Mouse (Mus musculus): ENCODE measurements around the gene Chd3. TPM values are rescaled to one million over a fixed set of nuclear protein-coding genes. Genes with fewer than 3 reads are reported as not detected.
A peak's percentile ranks its signal among the peaks of the same experiment; 100 is the strongest.

Gene Chd3
- polyA plus RNA-seq, 1 experiment from 2014 or later: 60.1 TPM

GRCm38 (mm10) chr11:69401987-69402386, 32.8 kb upstream of the Chd3 start:
- Histone ChIP-seq H3K36me3 (ENCODE audit: control insufficient read depth, insufficient read depth, low read length) (peaks cover 54% of the 10 kb centered on the region), H3K4me1 (ENCODE audit: control insufficient read depth, insufficient read depth, low read length) (peaks cover 15% of the 10 kb centered on the region), H3K4me2 (ENCODE audit: low read depth) (no peak overlapping the region), H3K27me3 (ENCODE audit: control insufficient read depth, insufficient read depth, low read length) (0 out of 2 replicates have a peak, but pooled peaks cover 4% of the 10 kb centered on the region), H3K4me3 (ENCODE audit: low read depth, low read length) (no peak overlapping the region), H3K9ac (ENCODE audit: low read length) (no peak overlapping the region), H3K9me3 (ENCODE audit: control insufficient read depth, low read length) (no peaks in the 10 kb centered on the region), H3K27ac (ENCODE audit: low read depth, low read length) (no peak overlapping the region)
- WGBS: 80% methylated on average over 12 of the region's 12 CpGs
- ATAC-seq (ENCODE audit: insufficient read depth, low FRiP score, low TSS enrichment) (no peak), DNase-seq (ENCODE audit: low spot score) (no peak)

GRCm38 (mm10) chr11:69401210-69401637, 32.0 kb upstream of the Chd3 start:
- Histone ChIP-seq H3K4me3 (ENCODE audit: low read depth, low read length) (peak overlapping the region; percentile 3; the same call in 1 of the 2 replicates), H3K36me3 (ENCODE audit: control insufficient read depth, insufficient read depth, low read length) (peaks cover 47% of the 10 kb centered on the region)

GRCm38 (mm10) chr11:69400083-69400850, 31.1 kb upstream of the Chd3 start:
- no peak for DNase-seq (ENCODE audit: low spot score)
- peaks cover 23% of the 10 kb centered on the region for H3K4me1 ChIP-seq (ENCODE audit: control insufficient read depth, insufficient read depth, low read length)
- 73% methylated on average over 25 of the region's 25 CpGs for WGBS
- no peaks in the 10 kb centered on the region for H3K9me3 ChIP-seq (ENCODE audit: control insufficient read depth, low read length)
- no peak overlapping the region for H3K4me3 ChIP-seq (ENCODE audit: low read depth, low read length)
- H3K9ac ChIP-seq (ENCODE audit: low read length): peak overlapping the region; percentile 35
- H3K36me3 ChIP-seq (ENCODE audit: control insufficient read depth, insufficient read depth, low read length): peaks cover 37% of the 10 kb centered on the region
- no peak for ATAC-seq (ENCODE audit: insufficient read depth, low FRiP score, low TSS enrichment)
- H3K27me3 ChIP-seq (ENCODE audit: control insufficient read depth, insufficient read depth, low read length): 0 out of 2 replicates have a peak, but pooled peaks cover 4% of the 10 kb centered on the region
- H3K27ac ChIP-seq (ENCODE audit: low read depth, low read length): no peak overlapping the region
- H3K4me2 ChIP-seq (ENCODE audit: low read depth): peak overlapping the region; percentile 32; the same call in 1 of the 2 replicates

More at GRCm38 (mm10) chr11:69401210-69401637, 32.0 kb upstream of the Chd3 start:
- H3K27ac ChIP-seq (ENCODE audit: low read depth, low read length): no peak overlapping the region
- no peak overlapping the region for H3K9ac ChIP-seq (ENCODE audit: low read length)
- peaks cover 23% of the 10 kb centered on the region for H3K4me1 ChIP-seq (ENCODE audit: control insufficient read depth, insufficient read depth, low read length)
- DNase-seq (ENCODE audit: low spot score) (peak; percentile 86), ATAC-seq (ENCODE audit: insufficient read depth, low FRiP score, low TSS enrichment) (peak; percentile 61)
- H3K9me3 ChIP-seq (ENCODE audit: control insufficient read depth, low read length): no peaks in the 10 kb centered on the region
- no peak overlapping the region for H3K4me2 ChIP-seq (ENCODE audit: low read depth)
- 22% methylated on average over 22 of the region's 22 CpGs for WGBS
- H3K27me3 ChIP-seq (ENCODE audit: control insufficient read depth, insufficient read depth, low read length): 0 out of 2 replicates have a peak, but pooled peaks cover 4% of the 10 kb centered on the region

DNA sequence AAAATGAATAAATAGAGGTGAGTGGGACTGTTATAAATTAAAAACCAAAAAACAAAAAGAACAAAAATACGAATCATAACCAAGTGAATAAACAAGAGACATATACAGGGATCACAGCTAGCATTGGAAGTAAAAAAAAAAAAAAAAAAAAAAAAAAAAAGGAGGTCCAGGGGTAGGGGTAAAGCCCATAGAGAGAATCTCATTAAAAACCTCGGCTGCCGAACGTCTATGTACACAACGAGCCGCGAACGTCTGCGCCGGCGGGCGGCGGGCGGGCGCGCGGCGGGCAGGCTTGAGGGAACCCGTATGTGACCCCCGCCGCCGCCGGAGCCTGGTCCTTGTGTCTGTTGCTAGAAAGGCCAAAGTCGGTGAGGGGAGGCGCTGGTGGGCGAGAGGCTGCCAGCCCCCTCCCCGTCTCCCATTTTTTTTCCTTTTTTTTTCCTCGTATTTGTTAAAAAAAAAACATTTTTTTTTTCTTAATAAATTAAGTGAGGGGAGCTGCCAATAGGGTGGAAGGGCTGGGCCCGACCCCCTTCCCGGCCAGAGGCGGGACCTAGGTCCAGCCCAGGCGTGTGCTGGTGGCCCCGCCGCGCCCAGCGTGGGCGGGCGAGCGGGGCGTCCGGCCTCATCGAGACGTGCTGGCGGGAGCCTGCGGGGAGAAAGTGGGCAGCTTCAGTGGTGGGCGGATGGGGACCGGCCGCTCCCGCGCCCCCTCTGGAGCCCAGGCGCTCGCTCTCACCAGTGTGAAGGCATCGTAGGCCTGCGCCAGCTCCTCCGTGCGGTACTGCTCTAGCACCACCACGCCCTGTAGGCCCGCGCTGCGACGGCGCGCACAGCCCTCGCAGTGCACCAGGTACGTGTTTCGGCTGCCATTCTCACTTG, 30.2 kb upstream of the Chd3 start:
- no peak for DNase-seq (ENCODE audit: low spot score)
- 15% methylated on average over 65 of the region's 66 CpGs for WGBS

DNA sequence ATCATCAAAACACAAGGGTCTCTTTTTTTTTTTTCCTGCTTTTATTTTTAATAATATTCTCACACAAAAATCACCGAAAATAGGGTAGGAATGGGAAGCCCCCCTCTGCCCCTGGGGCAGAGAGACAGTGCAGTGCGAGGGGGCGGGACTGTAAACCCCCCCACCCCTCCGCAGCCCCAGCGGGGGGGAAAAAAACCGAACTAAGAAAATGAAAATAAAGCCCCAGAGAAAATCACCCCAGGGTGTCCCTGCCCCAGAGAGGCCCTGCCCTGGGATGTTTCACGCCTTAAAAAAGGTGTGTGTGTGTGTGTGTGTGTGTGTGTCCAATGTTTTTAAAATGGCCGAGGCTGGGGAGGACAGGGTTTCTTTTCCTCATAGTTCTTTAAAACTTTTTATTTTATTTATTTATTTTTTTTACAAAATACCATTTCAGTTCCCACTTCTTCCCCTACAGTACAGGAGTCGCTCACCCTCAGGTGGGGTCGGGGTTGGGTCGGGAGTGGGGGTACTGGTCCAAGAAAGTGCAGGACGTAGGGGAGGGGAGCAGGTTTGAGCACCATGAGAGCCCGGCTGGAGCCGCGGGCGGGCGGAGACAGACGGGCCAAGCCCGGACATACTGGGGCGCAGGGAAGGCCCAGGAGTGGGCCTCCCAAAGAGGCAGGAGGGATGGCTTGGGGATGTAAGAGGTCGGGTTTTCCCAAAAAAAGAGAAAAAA, 29.4 kb upstream of the Chd3 start:
- Histone ChIP-seq H3K4me2 (ENCODE audit: low read depth) (peak overlapping the region; percentile 33; the same call in 1 of the 2 replicates), H3K9me3 (ENCODE audit: control insufficient read depth, low read length) (no peaks in the 10 kb centered on the region), H3K27me3 (ENCODE audit: control insufficient read depth, insufficient read depth, low read length) (0 out of 2 replicates have a peak, but pooled peaks cover 4% of the 10 kb centered on the region), H3K4me1 (ENCODE audit: control insufficient read depth, insufficient read depth, low read length) (peaks cover 23% of the 10 kb centered on the region), H3K9ac (ENCODE audit: low read length) (no peak overlapping the region), H3K27ac (ENCODE audit: low read depth, low read length) (no peak overlapping the region), H3K36me3 (ENCODE audit: control insufficient read depth, insufficient read depth, low read length) (peaks cover 26% of the 10 kb centered on the region), H3K4me3 (ENCODE audit: low read depth, low read length) (peak overlapping the region; percentile 18; the same call in 1 of the 2 replicates)
- ATAC-seq (ENCODE audit: insufficient read depth, low FRiP score, low TSS enrichment): no peak
- no peak for DNase-seq (ENCODE audit: low spot score)
- 16% methylated on average over 21 of the region's 21 CpGs for WGBS

More for the DNA sequence above, 30.2 kb upstream of the Chd3 start:
- Histone ChIP-seq H3K9me3 (ENCODE audit: control insufficient read depth, low read length) (no peaks in the 10 kb centered on the region), H3K4me1 (ENCODE audit: control insufficient read depth, insufficient read depth, low read length) (peaks cover 23% of the 10 kb centered on the region), H3K27me3 (ENCODE audit: control insufficient read depth, insufficient read depth, low read length) (0 out of 2 replicates have a peak, but pooled peaks cover 4% of the 10 kb centered on the region), H3K36me3 (ENCODE audit: control insufficient read depth, insufficient read depth, low read length) (peaks cover 32% of the 10 kb centered on the region), H3K9ac (ENCODE audit: low read length) (peak overlapping the region; percentile 35), H3K4me3 (ENCODE audit: low read depth, low read length) (no peak overlapping the region), H3K4me2 (ENCODE audit: low read depth) (peak overlapping the region; percentile 32), H3K27ac (ENCODE audit: low read depth, low read length) (no peak overlapping the region)
- ATAC-seq (ENCODE audit: insufficient read depth, low FRiP score, low TSS enrichment): no peak

GRCm38 (mm10) chr11:69398059-69398458, 28.9 kb upstream of the Chd3 start, which contains the start of gene Tmem88:
Gene Tmem88 (minus strand): TSS chr11:69398234.
- Histone ChIP-seq H3K4me1 (ENCODE audit: control insufficient read depth, insufficient read depth, low read length) (peaks cover 23% of the 10 kb centered on the region), H3K9ac (ENCODE audit: low read length) (peak within 1 kb of the TSS; percentile 42), H3K27ac (ENCODE audit: low read depth, low read length) (0 out of 2 replicates have a peak within 1 kb of the TSS, but pooled peaks have one; percentile 34), H3K36me3 (ENCODE audit: control insufficient read depth, insufficient read depth, low read length) (peaks cover 23% of the 10 kb centered on the region), H3K4me2 (ENCODE audit: low read depth) (peak within 1 kb of the TSS; percentile 33), H3K4me3 (ENCODE audit: low read depth, low read length) (peak within 1 kb of the TSS; percentile 18), H3K27me3 (ENCODE audit: control insufficient read depth, insufficient read depth, low read length) (0 out of 2 replicates have a peak, but pooled peaks cover 4% of the 10 kb centered on the region), H3K9me3 (ENCODE audit: control insufficient read depth, low read length) (no peaks in the 10 kb centered on the region)
- DNase-seq (ENCODE audit: low spot score) (no peak), ATAC-seq (ENCODE audit: insufficient read depth, low FRiP score, low TSS enrichment) (no peak)
- 7% methylated on average over 16 of the region's 16 CpGs for WGBS

- 8% methylated on average over 24 of the region's 24 CpGs for WGBS
- no peak for ATAC-seq (ENCODE audit: insufficient read depth, low FRiP score, low TSS enrichment)
- 0 out of 2 replicates have a peak, but pooled peaks cover 4% of the 10 kb centered on the region for H3K27me3 ChIP-seq (ENCODE audit: control insufficient read depth, insufficient read depth, low read length)
- peak overlapping the region; percentile 18 for H3K4me3 ChIP-seq (ENCODE audit: low read depth, low read length)
- H3K36me3 ChIP-seq (ENCODE audit: control insufficient read depth, insufficient read depth, low read length): peaks cover 23% of the 10 kb centered on the region
- DNase-seq (ENCODE audit: low spot score): peak; percentile 52
- peaks cover 23% of the 10 kb centered on the region for H3K4me1 ChIP-seq (ENCODE audit: control insufficient read depth, insufficient read depth, low read length)
- H3K9me3 ChIP-seq (ENCODE audit: control insufficient read depth, low read length): no peaks in the 10 kb centered on the region
- H3K9ac ChIP-seq (ENCODE audit: low read length): peak overlapping the region; percentile 42
- H3K27ac ChIP-seq (ENCODE audit: low read depth, low read length): 0 out of 2 replicates have a peak overlapping the region, but pooled peaks have one; percentile 34
- H3K4me2 ChIP-seq (ENCODE audit: low read depth): peak overlapping the region; percentile 33
These were observed 28.4 kb upstream of the Chd3 start for GRCm38 (mm10) chr11:69397581-69398057.

Data from neural tube, embryonic 11.5 days (tissue).